Mouse (Mus musculus): Measurements from ENCODE around the gene Fbxl7.

DNA sequence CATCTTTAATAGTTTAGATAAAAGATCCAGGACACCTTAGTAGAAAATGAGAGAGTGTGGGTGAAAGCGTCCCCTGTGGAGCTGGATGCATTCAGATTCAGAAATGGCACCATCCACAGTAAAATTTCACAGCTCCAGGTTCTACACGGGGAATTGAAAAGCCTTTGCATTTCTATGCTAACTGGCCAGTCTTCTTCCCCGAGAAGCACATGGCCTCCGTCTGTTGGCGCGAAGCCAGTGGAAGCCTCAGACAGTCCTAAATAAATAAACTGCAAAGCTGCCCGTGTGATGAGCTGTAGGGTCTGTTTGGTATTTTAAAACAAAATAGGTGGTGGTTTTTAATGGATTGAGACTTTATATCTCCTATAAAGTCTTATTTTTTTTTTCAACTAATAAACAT lies 276.2 kb downstream of the Fbxl7 start:
- TF ChIP-seq CTCF (IDR thresholded peaks at IDR 0.05; ENCODE audit: borderline replicate concordance, insufficient read depth, low read depth, low read length): no peak
- no peak for TF ChIP-seq POLR2A (IDR thresholded peaks at IDR 0.05; ENCODE audit: borderline replicate concordance, insufficient read depth, low read length)
